Mouse (Mus musculus) liver, embryonic 14.5 days (tissue): Measurements from ENCODE around the gene Macf1. TPM values are rescaled to one million over a fixed set of nuclear protein-coding genes. Genes with fewer than 3 reads are reported as not detected.
"Not testable (repeated sequence)": the region's sequence is repeated elsewhere in the genome, so short reads cannot be mapped to it uniquely, and the experiment has no call there.

Experiments
- ATAC-seq: fragments of 200-750 bp; cut with Nextera tagmentation; 2 replicates; pipeline ENCODE4 v1.8.0; 2017; ENCODE audit warnings: moderate number of reproducible peaks, mild to moderate bottlenecking, moderate library complexity; ENCODE audit not compliant: insufficient read depth
- DNase-seq, 3 experiments: peaks; one replicate each; pipeline ENCODE4 v3.0.0-alpha.2; 2012 to 2013; ENCODE audit warnings: low read depth in 3 of 3, low spot score in 3 of 3
- H3K27ac ChIP-seq: fragments of 300-500 bp; sonication (generic); 2 replicates; pipeline ENCODE4 v1.5.1; 2014; ENCODE audit warnings: moderate library complexity, mild to moderate bottlenecking, control low read depth, inconsistent platforms
- H3K27me3 ChIP-seq: fragments of 300-500 bp; sonication (generic); 2 replicates; pipeline ENCODE4 v1.6.1; 2014; ENCODE audit warnings: mild to moderate bottlenecking, low read length, moderate library complexity; ENCODE audit not compliant: control insufficient read depth, insufficient read depth
- H3K36me3 ChIP-seq: fragments of 300-500 bp; sonication (generic); replicated peaks from 2 replicates; pipeline ENCODE4 v1.6.1; 2014; ENCODE audit warnings: low read depth; ENCODE audit not compliant: control insufficient read depth, insufficient read depth
- H3K4me1 ChIP-seq, 2 experiments: fragments of 200-500 bp in 1 of 2; fragments of 300-500 bp in 1 of 2; sonication (generic) in 1 of 2; replicated peaks; 2 replicates each; pipeline ENCODE4 v1.6.1; 2012 to 2014; ENCODE audit warnings: antibody characterized with exemption in 1 of 2, inconsistent platforms in 1 of 2, low read length in 1 of 2; ENCODE audit not compliant: control insufficient read depth in 2 of 2, insufficient read depth in 2 of 2
- H3K4me2 ChIP-seq: fragments of 300-500 bp; sonication (generic); 2 replicates; pipeline ENCODE4 v1.6.1; 2014; ENCODE audit warnings: low read depth, mild to moderate bottlenecking, control low read depth, moderate library complexity
- H3K4me3 ChIP-seq, 2 experiments: fragments of 200-500 bp in 1 of 2; fragments of 300-500 bp in 1 of 2; sonication (generic) in 1 of 2; 2 replicates each; pipeline ENCODE4 v1.5.1; 2012 to 2014; ENCODE audit warnings: low read depth in 2 of 2, low read length in 2 of 2, mild to moderate bottlenecking in 2 of 2, control low read depth in 1 of 2, inconsistent platforms in 1 of 2, moderate library complexity in 1 of 2; ENCODE audit not compliant: insufficient read depth in 1 of 2
- H3K9ac ChIP-seq: fragments of 300-500 bp; sonication (generic); replicated peaks from 2 replicates; pipeline ENCODE4 v1.6.1; 2014; ENCODE audit warnings: mild to moderate bottlenecking, control low read depth, moderate library complexity
- H3K9me3 ChIP-seq: fragments of 300-500 bp; sonication (generic); 2 replicates; pipeline ENCODE4 v1.6.1; 2016; ENCODE audit warnings: low read length, mixed read lengths; ENCODE audit not compliant: control insufficient read depth
- CTCF ChIP-seq: IDR thresholded peaks from 2 replicates; pipeline ENCODE4 v1.5.1; 2016; ENCODE audit warnings: antibody characterized with exemption, low read depth, control low read depth
- EP300 ChIP-seq: IDR thresholded peaks from 2 replicates; pipeline ENCODE4 v1.6.1; 2016; ENCODE audit warnings: antibody characterized with exemption, low read depth
- WGBS: fragments of 180-500 bp; shearing (Covaris S2); extraction: QIAGEN DNeasy Blood & Tissue Kit; methylation state at CpG from one replicate; pipeline ENCODE4 v1.1.7; 2014; ENCODE audit not compliant: insufficient replicate concordance; 5-methylcytosine and 5-hydroxymethylcytosine counted together
- polyA plus RNA-seq, 2 experiments: library from polyadenylated mRNA; depleted of rRNA in 1 of 2; stranded (reverse) in 1 of 2; unstranded in 1 of 2; fragments of >200 nt; fragmentation: Nextera tagmentation in 1 of 2; extraction: Ambion mirVana in 1 of 2; gene quantifications; 2 replicates each; pipeline versions ENCODE4 v1.2.1 to v1.2.3; 2012 to 2014

The Macf1 gene
- polyA plus RNA-seq, 2 experiments, result 13.4 to 15.1 TPM

GRCm38 (mm10) chr4:123323534-123323933, 360.6 kb downstream of the Macf1 start, which contains the start of gene Oxct2a:
TSS of gene Oxct2a (minus strand) at chr4:123323634.
- no peaks in the 10 kb centered on the region for H3K9me3 ChIP-seq
- no peaks in the 10 kb centered on the region for H3K36me3 ChIP-seq
- no peaks in the 10 kb centered on the region for H3K4me1 ChIP-seq
- H3K4me2 ChIP-seq, result no peak within 1 kb of the TSS
- H3K27me3 ChIP-seq, result peaks cover 5% of the 10 kb centered on the region
- no peak within 1 kb of the TSS for H3K4me3 ChIP-seq
- ATAC-seq, result no peak
- no peak within 1 kb of the TSS for H3K9ac ChIP-seq
- no peak for DNase-seq
- WGBS, result 27% methylated on average over 13 of the region's 13 CpGs
- TF ChIP-seq CTCF (no peak), EP300 (no peak)
- no peak within 1 kb of the TSS for H3K27ac ChIP-seq

DNA sequence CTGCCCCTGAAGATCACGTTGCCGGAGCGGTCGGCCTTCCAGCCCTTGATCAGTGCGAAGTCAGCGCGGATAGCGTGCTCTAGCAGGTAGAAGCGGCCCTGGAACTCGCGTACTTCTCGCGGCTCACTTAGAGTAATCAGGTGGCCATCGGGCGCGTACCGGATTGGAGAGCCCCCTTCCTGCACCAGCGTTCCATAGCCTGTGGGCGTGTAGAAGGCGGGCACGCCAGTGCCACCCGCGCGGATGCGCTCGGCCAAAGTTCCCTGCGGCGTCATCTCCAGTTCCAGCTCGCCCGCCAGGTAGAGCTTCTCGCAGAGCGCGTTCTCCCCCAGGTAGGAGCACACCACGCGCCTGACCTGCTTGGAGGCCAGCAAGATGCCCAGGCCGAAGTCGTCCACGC, 361.2 kb downstream of the Macf1 start:
- not testable (repeated sequence) for H3K4me2 ChIP-seq, H3K9ac ChIP-seq, H3K9me3 ChIP-seq, H3K27ac ChIP-seq, H3K4me3 ChIP-seq, H3K36me3 ChIP-seq, DNase-seq, ATAC-seq, H3K4me1 ChIP-seq, H3K27me3 ChIP-seq
- whole genome bisulfite sequencing, result 18% methylated on average over 27 of the region's 38 CpGs

GRCm38 (mm10) chr4:123314497-123314896, 369.7 kb downstream of the Macf1 start:
- WGBS, result 59% methylated on average over 3 of the region's 3 CpGs
- ATAC-seq (no peak), DNase-seq (no peak)
- Histone ChIP-seq H3K4me2 (no peak overlapping the region), H3K27ac (no peak overlapping the region), H3K36me3 (no peaks in the 10 kb centered on the region), H3K9me3 (no peaks in the 10 kb centered on the region), H3K4me1 (peaks cover 0 to 7% of the 10 kb centered on the region in 2 experiments; a peak in 2 of 4 replicates), H3K9ac (no peak overlapping the region), H3K4me3 (no peak overlapping the region), H3K27me3 (no peaks in the 10 kb centered on the region)
- no peak for TF ChIP-seq CTCF
- no peak for TF ChIP-seq EP300

DNA sequence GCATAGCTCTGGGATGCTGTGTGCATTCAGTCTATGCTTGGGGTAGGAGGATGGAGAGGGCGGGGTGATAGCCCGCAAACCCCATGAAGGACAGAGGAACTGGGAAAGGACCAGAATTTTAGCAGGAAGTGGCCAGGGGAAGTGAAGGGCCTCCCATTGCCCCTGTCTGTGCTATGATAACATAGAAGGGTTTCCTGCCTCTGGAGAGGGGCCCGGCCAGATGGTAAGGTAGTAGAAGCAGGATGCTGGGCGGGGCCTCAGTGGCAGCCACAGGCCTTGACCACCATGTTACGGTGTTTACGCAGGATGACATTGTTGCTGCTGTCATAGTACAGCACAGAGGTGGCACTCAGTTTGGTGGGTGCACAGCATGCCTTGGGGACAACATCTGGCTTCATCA, 371.1 kb downstream of the Macf1 start:
- Histone ChIP-seq H3K4me1 (peaks cover 0 to 7% of the 10 kb centered on the region in 2 experiments; a peak in 2 of 4 replicates), H3K4me2 (no peak overlapping the region), H3K27me3 (no peaks in the 10 kb centered on the region), H3K36me3 (no peaks in the 10 kb centered on the region), H3K27ac (no peak overlapping the region), H3K9ac (no peak overlapping the region), H3K4me3 (no peak overlapping the region), H3K9me3 (no peaks in the 10 kb centered on the region)
- DNase-seq (no peak), ATAC-seq (peak; percentile 42)
- WGBS, result 16% methylated on average over 6 of the region's 6 CpGs
- no peak for TF ChIP-seq CTCF

DNA sequence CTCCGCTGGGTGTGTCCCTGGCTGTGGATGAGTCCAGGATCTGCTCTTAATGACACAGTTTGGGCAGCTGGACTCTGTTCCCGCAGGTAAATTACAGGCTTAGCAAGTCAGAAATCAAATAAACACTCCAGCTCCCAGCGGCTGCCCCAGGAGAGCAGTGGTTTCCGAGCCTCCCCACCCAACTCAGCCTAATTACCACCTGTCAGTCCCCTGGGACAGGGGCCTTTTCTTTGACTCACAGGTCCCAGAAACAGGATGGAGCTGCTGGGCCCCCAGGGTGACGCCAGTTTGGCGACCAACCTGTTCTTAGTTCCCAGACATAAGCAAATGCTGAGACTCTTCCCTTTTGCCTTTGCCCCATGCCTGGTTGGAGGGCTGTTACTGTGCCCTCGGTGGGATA, 372.3 kb downstream of the Macf1 start:
- TF ChIP-seq CTCF, result no peak
- Histone ChIP-seq H3K9ac (no peak overlapping the region), H3K4me2 (no peak overlapping the region), H3K9me3 (no peaks in the 10 kb centered on the region), H3K4me1 (peaks cover 0 to 7% of the 10 kb centered on the region in 2 experiments; a peak in 2 of 4 replicates), H3K36me3 (no peaks in the 10 kb centered on the region), H3K27ac (no peak overlapping the region), H3K4me3 (no peak overlapping the region), H3K27me3 (no peaks in the 10 kb centered on the region)
- ATAC-seq, result no peak
- no peak for DNase-seq
- WGBS, result 74% methylated on average over 7 of the region's 7 CpGs

DNA sequence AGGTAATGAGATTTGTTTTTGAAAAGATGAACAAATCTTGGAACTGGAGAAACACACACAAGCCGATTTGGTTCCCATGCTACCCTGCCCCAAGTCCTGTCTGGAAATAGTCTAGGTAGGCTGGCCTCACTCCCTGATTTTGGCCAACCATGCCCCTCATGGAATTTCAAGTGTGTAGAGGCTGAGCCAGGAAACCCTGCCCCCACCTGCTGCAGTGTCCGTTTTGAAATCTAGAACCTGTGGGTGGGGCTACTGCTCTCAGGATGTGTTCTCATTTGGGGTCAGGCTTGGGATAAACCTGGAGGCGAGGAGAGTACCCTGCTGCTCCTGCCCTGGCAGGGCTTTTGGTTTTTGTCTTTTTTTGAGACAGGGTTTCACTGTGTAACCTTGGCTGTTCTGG, 375.9 kb downstream of the Macf1 start:
- no peak overlapping the region for H3K9ac ChIP-seq
- H3K27me3 ChIP-seq, result no peaks in the 10 kb centered on the region
- no peaks in the 10 kb centered on the region; the same call in 1 of the 2 replicates for H3K9me3 ChIP-seq
- H3K4me1 ChIP-seq, result peaks cover 0 to 5% of the 10 kb centered on the region in 2 experiments; a peak in 2 of 4 replicates
- ATAC-seq (no peak), DNase-seq (no peak)
- WGBS, result 42% methylated on average over 3 of the region's 3 CpGs
- H3K27ac ChIP-seq, result no peak overlapping the region
- TF ChIP-seq EP300 (no peak), CTCF (no peak)
- H3K4me2 ChIP-seq, result no peak overlapping the region
- peaks cover 13% of the 10 kb centered on the region for H3K36me3 ChIP-seq
- no peak overlapping the region for H3K4me3 ChIP-seq
